Mouse (Mus musculus): ENCODE data around the gene Slc35f4.

DNA sequence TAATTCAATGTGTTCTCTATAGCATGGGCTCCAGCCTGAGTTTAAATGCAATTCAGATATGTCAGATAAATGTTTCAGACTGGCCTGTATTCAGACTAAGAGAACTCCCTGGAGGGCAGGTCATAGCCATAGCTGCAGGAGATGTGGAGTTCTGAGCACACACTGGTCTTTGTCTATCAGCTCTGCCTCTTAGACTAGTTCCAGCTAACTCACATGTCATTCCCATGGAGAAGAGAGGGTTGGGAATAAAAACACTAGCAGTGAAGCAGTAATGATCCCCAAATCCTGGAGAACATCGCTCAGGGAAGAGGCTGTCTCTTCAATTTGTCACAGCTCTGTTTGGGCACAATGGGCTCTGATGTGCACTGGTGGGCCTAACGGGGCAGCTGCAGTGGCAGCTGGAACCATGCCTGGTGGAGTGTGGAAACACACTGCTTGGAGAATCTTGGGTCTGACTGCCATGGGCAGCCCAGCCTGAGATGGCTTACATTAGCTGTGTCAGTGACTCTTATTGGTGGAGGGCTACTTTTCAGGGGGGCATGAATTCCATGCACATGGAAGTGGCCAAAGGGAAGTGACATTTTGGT, 223.5 kb downstream of the Slc35f4 start:
- TF ChIP-seq CTCF (IDR thresholded peaks at IDR 0.05; ENCODE audit: borderline replicate concordance, control insufficient read depth, extremely low read depth, insufficient read depth, low read length, poor library complexity) (no peak), POLR2A (IDR thresholded peaks at IDR 0.05; ENCODE audit: control insufficient read depth, extremely low read depth, insufficient read depth, low read length, poor library complexity) (no peak)
